Mouse (Mus musculus) cerebellum, postnatal 25 days (tissue): ENCODE data around the gene Tmem25.

Experiments used
- DNase-seq, 2 experiments: peaks; one replicate each; pipeline ENCODE4 v3.0.0; 2021; ENCODE audit warnings: mixed read lengths in 2 of 2

The Tmem25 gene

DNA sequence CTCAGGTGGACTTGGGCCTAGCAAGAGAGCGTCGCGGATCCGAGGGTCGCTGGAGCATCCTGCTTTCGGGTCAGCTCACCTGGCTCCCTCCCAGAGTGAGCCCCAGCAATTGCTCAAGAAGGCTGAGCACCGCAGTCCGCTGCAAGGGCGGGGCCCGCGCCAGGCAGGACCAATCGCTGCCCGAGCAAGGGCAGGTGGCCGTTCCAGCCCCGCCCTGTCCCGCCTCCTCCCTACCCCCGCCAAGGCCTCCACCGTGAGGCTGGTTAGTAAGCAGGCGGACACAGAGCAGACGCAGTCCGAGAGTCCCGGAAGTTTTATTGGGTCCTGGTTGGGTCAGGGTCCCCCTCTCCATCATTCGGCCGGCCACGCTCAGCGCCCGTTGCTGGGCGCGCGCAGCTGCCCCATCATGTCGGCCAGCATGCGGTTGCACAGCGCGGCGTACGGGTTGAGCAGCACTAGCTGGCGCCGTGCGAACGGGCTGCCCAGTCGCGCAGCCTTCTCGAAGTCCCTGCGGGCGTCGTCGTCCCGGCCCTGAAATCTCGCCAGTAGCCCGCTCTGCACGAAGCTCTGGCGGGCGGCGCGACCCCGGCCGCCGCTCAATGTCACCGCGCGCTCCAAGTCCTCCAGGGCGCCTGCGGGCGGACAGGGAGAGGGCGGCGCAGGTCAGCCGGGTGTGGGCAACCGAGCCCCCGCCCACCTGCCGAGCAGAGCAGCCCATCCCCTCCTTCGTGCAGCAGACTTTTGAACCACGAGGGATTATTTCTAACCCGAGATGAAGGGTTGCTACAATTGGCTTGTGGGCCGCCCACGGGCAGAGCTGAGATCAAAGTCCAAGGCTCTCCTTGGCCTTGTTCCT lies at the start of gene Tmem25:
Gene Tmem25 (minus strand): TSS at position 206 of the 856 bp plus-strand sequence.
- DNase-seq, result peak; percentile 95 to 97

DNA sequence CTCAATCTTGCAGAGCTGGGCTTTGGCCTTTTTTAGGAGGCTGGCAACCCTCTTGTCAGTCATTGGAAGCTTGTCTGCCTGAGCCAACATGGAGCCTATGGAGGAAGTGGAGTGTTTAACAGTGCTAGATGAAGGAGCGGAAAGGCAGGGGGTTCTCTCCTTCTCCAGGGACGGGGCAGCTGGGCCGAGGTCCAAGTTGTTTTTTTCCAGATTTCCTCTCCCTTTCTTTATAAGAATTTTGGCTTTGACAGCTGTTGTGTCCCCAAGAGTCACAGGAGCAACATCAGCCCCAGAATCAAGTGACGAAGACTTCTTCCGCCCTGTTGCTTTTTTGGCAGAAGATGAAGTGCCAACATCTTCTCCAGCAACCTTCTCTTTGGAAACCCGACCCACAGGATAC lies 48.3 kb upstream of the Tmem25 start:
- DNase-seq, result no peak

DNA sequence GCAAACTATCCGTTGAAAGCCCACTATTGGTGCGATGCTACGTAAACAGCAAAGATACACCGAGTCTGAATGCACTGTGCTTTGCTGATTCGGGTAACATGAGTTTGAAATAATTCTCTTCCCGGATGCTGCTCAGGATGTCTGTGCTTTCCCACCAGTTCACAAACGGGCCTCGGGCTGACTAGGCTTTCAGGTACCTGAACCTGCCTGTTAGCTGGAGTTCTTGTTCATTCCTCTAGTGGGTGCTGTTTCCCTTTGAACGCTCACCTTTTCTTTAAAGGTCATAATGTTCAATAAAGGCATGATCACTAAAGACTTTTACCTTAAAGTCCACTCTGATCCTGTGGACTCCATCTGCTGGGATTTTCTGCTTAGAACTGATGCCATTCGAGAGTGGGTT lies 42.1 kb upstream of the Tmem25 start:
- DNase-seq, result peak in 1 of 2 experiments; percentile 53

DNA sequence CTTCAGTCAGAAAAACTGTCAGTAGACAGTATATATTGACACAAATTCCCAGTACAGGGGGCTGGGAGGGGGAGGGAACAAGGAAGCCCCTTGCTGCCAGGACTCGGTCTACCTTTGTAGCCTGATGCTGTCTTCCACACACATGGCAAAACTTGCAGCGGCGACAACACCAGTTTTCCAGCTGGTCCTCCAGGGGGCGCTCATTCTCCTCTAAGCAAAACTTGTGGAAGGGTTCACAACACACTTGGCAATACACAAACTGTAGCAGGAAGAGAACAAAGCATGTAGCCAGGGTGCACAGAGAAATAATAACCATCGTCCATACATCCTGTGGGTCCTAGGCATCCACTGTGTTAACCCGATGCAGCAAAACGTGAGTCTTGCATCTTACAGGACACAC lies 37.3 kb upstream of the Tmem25 start:
- DNase-seq, result peak; percentile 80 to 87

DNA sequence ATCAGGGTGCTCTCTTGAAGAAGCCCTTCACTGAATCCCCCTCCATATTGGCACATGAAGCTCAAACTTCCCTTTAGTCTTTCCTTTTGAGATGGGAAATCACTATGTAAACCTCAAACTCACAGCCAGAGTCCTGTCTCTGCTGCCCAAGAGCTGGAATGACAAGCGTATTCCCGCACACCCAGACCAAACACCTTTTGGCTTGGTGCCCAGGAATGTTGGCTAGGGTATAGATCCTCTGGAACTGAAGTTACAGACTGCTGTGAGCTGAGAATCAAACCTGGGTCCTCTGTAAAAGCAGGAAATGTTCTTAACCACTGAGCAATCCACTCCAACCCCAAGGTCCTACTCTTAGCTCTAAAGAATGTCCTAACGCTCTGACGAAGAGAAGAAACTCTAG lies 33.2 kb upstream of the Tmem25 start:
- peak in 1 of 2 experiments; percentile 62 for DNase-seq

DNA sequence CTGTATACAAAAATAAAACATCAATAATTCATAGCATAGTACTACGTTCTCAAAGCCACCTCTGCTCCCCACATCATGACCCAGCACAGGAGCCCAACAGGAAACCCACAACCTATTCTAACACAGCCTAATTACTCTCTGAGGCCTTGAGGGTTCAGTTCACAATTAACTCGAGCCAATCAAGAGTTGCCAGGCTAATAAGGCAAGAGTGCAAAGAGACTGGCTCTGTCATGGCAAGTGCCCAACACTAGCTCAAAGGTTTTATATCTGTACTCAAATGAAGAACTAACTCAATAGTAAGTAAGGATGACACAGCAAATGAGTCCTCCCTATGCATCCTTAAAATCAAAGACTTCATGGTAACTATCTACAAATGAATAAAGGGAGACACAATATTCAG lies 31.4 kb upstream of the Tmem25 start:
- no peak for DNase-seq

DNA sequence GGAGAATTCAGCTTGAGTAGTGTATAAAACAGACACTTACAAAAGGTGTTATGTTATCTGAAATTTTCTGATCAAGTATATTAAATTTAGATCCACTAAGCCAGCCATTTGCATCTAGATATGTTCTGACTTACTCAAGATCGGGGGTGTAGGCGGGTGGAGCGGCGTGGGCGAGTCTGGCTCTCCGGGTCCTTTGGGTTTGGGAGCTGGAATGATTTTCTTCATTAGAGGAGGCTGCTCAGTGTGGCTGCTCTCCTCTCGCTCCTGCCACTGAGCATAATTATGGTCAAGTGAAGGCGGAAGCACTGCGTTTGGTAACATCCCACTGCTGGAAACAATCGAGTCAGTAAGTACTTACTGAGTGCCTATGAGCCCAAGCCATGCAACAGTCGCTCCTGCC lies 29.8 kb upstream of the Tmem25 start:
- no peak for DNase-seq

DNA sequence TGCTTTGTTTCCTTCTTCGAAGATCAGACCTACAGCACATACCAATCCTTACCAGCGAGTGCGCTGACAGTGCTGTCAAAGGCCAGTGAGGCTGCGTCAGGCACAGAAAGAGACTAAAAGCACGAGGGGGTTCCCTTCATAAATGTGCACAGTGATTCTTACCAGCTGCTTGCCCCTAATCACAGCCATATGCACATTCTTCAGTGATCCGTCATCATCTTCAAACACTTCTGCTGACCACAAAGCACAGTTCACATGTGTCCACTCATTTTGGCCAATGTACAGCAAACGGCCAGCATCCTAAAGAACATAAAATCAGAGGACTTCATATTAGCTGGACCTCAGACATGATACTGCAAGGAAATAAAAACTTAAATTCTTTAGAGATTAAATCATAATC lies 27.6 kb upstream of the Tmem25 start:
- no peak for DNase-seq

DNA sequence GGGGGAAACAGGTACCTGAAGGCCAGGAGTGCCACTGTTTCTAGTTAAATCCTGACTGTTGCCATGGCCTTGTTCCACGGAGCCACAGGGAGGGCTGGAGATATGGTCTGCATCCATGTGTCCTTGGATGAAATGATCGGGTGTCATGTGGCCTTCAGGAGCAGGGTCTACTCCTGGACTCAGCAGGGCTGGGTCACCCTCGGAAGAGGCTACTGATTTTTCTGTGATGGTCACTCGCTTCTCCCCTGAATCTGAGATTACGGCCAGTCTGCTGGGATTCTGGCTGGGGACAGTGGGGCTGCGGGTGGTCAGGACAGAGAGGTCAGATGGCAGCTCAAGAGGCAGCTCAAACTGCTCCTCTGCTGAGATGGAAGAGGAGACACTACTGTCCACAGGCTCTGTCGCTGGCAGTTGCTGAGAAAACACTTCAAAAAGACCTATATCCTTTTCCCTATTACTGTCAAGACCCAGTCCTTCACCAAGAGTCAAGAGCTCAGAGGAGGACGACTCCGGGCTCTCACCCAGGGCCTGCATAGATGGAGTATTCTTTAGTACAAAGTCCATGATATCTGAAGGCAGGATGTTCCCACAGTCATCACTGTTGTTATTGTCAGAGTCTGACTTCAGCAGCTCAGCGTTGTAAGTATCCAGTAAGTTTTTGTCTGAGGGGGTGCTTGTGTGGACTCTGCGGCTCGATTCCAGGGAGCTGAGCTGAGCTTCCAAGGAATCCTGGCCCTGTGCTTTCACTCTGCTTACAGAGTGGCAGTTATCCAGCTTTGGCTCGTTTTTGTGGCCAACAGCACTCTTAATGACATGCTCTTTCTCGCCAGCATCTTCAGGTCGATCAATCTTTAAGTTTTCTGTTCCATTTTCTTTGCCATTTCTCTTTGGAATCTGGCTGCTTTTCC lies 21.1 kb upstream of the Tmem25 start:
- no peak for DNase-seq

DNA sequence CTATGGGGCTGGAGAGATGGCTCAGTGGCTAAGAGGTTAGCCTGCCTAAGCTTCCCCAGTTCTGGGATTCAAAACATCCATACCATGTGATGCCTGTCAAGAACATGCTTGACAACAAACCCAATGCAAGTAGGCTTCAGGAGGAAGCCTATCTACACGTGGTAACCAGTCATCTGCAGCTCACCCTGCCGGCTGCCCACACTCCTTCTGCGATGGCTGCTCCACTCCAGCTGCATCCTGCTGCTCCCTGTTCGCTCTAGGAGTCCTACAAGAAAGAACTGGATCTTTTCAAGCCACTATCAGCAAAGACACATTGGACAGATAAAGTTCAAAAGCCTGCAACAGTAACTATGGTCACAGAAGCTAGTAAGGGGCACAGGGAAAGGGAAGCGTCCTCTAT lies 18.4 kb upstream of the Tmem25 start:
- no peak for DNase-seq

DNA sequence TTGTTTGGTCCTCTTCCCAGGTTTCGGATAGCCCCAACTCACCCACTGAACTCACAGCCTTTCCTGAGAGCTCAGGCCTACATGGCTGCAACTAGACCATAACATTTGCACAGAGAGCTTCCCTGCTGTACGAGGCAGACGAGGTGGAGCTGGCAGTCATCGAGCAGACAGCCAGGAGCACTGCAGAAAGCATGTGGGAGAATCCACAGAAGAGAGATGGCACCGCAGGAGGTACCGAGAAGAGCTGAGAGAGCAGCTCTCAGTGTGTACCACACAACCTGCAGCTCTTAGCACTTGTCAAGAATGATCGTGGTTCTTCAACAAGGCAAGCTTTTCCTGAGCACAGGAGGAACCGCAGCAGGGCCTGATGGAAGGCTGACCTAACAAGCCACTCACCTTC lies 15.1 kb upstream of the Tmem25 start:
- DNase-seq, result no peak

DNA sequence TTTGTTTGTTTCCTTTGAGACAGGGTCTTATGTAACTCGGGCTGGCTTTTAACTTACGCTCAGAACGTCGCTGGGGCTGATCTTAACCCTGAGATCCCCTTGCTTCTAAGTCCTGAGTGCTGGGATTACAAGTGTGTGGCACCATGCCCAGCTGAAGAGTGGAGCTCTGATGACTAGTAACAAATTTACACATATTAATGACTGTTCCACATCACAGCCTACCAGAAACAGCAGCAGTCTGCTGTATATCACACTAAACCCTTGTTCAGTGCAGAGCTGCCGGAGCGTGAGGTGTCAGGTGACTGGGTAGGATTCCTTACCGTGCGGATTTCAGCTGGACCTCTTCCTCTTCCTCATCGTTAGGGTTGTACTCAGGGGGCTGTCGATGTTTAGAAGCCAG lies 11.2 kb upstream of the Tmem25 start:
- no peak for DNase-seq

DNA sequence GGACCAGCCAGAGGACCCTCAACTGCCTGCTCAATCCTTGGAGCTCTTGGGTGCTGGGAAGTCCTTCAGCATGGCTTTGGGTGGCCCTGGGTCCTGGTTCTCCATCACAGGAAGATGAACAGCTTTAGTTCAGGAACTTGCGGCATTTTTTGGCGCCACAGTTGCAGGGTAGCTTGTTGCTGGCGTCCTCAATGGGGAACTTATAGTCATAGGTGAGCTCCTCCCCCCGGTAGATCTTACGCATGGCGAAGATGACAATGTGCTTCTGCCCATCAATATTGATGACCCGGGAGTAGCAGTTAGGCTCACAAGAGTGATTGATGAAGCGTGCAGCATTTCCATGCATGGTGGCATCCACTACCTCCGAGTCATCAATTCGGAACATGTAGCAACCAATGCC lies 8.7 kb upstream of the Tmem25 start:
- no peak for DNase-seq

DNA sequence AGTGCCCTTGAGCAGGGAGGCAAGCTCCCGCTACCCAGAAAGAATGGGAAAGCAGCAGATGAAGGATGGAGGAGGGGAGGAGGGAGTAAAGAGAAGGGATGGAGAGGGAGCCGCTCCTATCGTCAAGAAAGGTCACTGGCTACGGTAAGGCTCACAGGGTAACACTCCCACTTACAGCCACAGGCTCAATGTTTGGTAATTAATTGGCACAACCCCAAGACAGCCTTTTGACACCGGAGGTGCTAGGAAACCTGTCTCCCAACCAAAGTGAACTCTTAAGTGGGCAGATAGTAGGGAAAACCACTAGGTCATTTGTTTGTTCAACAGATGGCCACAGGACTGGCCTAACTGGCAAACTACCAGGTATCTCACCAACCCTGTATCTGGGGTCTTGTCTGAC lies 8.0 kb upstream of the Tmem25 start:
- no peak for DNase-seq

DNA sequence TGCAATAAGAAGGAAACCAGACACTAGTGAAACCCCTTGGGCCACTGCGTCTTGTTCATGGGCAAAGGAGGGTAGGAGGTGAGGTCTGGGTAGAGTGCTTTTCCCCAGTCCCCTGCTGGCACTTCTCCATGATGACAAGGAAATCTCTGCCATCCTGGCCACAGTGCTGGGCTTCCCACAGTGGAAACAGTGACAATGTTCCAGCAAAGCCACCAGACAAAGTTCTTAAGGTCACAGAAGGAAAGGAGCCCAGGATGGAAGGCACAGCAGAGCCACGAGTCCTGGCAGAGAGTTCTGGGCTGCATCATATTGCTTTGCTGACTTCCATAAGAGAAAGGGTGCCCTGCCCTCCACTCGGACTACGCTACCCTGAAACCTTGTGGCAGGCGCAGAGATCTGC lies 6.4 kb upstream of the Tmem25 start:
- no peak for DNase-seq

DNA sequence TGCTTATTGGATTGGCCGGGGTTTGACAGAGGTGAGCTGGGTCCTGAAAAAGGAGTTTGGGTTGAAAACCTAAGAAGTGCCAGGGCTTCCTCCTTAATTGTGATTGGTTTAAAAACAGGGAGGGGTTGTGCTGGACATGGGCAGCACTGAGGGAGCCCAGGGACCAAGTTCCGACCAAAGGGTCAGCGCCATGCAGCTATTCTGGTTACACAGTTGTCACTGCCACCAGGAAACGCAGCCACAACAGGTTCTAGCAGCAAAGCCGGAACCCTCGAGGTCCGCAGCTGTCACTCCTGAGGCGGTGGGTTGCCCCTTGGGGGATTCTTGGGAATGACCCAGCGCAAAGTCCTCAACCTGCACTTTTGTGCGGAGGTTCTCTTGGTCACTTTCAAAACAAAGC lies 5.6 kb upstream of the Tmem25 start:
- no peak for DNase-seq

DNA sequence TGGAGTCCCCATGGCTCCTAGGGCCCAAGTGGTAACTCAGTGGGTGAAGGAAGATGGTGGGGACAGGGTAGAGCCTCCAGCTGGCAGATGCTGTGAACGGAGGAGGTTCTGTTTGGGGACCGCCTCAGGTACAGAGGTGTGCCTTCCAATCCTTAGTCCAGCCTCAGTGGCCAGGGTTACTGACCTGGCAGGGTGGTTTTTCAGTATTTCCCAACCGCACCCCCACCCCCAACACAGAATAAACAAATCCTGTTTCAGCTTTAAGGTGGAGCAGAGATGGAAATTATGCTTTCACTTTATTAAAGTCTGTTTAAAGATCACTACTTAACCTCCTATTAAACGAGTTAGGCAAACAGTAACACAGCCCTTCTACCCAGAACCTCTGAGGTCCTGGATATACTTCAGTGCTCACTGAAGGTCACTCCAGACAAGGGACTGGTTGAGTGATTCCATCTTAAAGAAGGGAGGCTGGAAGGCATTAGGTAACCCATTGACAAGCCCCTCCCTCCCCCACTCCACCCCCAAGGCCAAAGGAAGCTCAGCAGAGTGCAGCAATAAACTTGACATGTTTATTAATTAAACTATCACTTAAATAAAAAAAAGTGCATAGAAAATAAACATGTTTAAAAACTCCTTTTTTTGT lies 3.8 kb upstream of the Tmem25 start, which contains the start of gene Ttc36:
Gene Ttc36 (minus strand): TSS at position 265 of the 643 bp plus-strand sequence.
- DNase-seq, result no peak

DNA sequence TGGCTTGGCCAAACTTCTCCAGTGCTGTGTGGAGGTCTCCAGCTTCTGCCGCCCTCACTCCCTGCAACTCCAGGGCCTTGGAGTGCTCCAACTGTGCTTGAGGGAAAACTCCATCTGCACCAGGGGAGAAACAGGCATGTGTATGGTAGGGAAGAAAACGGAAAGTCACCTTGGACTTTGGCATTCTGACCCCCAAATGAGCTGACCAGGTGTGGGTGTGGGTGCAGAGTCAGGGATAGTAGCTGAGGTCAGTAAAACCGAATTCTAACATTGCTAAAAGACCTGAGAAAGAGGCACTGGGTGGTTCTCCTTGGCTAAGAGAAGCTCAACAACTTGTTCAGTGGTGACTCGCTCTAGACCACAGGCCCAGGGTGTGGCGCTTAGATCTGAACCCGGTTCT lies 2.6 kb upstream of the Tmem25 start:
- DNase-seq, result no peak

DNA sequence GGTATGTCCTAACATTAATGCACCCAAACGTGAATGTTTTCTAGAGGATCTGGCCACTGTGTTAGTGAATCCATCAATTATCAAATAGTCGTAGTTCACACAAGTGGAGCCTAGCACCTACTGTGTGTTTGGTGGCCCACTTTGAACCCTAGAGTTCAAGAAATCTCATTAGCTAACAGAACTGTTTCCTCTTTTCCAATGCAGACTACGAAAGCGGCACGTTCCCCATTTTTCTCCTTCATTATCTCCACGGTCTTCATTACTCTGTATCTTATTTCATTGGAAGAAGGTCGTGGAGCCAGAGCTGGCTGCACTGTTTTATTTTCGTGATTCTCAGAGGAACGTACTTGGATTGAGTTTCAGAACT lies 834 bp upstream of the Tmem25 start:
- no peak for DNase-seq

DNA sequence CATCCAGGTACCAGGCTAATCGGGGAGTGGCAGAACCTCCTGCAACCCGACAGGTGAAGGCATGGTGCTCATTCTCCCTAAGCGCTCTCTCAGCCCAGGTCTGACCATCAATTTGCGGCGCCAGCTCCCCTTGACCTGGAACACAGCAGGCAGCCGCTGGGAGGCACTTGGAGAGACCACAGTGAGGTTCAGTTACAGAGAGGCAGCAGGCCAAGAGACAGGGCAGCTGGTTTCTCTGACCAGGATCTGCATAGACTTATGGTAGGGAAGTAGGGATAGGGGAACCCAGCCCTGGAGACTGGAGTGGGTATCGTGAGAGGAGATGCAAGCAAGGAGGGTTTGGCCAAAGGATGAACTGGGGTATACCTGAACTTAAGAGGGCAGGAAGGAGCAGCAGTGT lies 809 bp downstream of the Tmem25 start:
- DNase-seq, result peak; percentile 52 to 53

DNA sequence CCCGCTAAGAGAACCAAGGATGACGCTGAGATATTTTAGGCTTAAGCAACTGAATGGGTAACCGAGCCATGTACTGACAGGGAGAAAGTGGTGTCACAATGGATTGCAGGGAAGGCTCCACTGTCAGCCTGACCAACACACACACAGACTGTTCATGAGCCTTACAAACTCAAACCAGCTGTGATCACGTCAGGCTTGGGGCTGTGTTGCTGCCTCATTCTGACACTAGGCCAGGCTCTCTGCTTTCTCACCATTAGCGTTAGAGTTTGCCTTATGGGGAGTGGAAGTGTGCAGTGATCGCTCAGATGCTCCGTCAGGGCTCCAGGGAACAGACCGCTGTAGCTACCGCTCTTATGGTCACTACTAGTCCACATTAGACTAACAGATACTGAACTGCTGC lies 6.3 kb downstream of the Tmem25 start:
- DNase-seq, result no peak

DNA sequence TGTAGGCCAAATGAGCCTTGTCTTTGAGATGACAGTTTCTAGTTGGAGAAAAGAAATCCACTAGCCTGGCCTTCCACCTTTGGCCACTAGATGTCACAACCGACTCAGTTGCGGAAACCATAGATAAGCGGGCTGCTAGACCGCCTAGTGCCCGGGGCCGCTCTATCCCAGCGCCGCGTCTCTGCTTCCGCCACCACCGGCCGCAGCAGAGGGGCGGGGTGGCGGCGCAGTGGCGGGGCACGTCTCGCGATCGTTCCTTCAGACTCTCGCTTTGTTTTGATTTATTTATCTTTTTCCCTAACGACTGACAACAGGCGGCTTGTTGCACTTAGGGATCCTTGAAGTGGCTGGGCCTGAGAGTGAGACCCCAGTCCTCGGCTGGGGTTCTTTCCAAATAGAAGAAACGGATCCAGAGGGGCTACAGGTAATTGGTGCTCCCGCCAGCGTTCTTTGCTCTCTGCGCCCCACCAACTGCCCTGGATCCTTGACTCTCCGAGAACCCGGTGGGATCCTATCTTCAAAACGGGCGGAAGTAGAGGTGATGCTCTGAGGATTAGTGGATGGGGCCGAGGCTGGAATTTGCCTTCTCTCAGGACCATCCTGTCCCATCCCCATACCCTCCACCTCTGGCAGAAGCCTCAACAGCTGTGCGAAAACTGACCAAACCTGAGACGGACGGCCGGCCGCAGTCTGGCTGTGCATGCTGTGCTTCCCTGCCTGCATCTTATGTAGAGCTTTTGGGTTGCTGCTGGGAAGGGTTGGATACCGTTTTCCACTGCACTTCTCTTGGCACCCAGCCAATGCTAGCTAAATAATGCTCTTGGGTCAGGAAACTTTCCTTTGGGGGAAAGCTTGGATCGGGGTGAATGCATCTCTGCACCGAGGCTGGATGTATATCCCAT lies 26.1 kb downstream of the Tmem25 start:
- peak; percentile 93 to 96 for DNase-seq
